Mouse (Mus musculus) intestine, postnatal 0 days (tissue): Measurements from ENCODE around the gene Ceacam16. TPM values are rescaled to one million over a fixed set of nuclear protein-coding genes. Genes with fewer than 3 reads are reported as not detected.

Source experiments
- ATAC-seq: fragments of 200-750 bp; cut with Nextera tagmentation; 2 replicates; pipeline ENCODE4 v1.8.0; 2017; ENCODE audit warnings: mild to moderate bottlenecking, moderate TSS enrichment, moderate library complexity
- H3K27ac ChIP-seq: fragments of 300-500 bp; sonication (generic); 2 replicates; pipeline ENCODE4 v1.5.1; 2014; ENCODE audit warnings: mild to moderate bottlenecking, low read depth, low read length, moderate library complexity
- H3K27me3 ChIP-seq: fragments of 300-500 bp; sonication (generic); replicated peaks from 2 replicates; pipeline ENCODE4 v1.6.1; 2014; ENCODE audit warnings: low read length, mixed read lengths; ENCODE audit not compliant: control insufficient read depth, insufficient read depth
- H3K36me3 ChIP-seq: fragments of 300-500 bp; sonication (generic); 2 replicates; pipeline ENCODE4 v1.6.1; 2014; ENCODE audit warnings: mild to moderate bottlenecking, moderate library complexity; ENCODE audit not compliant: control insufficient read depth, insufficient read depth
- H3K4me1 ChIP-seq: fragments of 300-500 bp; sonication (generic); replicated peaks from 2 replicates; pipeline ENCODE4 v1.6.1; 2014; ENCODE audit warnings: antibody characterized with exemption, low read length, mixed read lengths; ENCODE audit not compliant: control insufficient read depth, insufficient read depth
- H3K4me2 ChIP-seq: fragments of 300-500 bp; sonication (generic); replicated peaks from 2 replicates; pipeline ENCODE4 v1.6.1; 2014; ENCODE audit warnings: low read depth, mild to moderate bottlenecking, moderate library complexity
- H3K4me3 ChIP-seq: fragments of 300-500 bp; sonication (generic); 2 replicates; pipeline ENCODE4 v1.5.1; 2014; ENCODE audit warnings: low read depth, low read length
- H3K9ac ChIP-seq: fragments of 300-500 bp; sonication (generic); 2 replicates; pipeline ENCODE4 v1.6.1; 2014; ENCODE audit warnings: mild to moderate bottlenecking, low read depth, low read length
- H3K9me3 ChIP-seq: fragments of 300-500 bp; sonication (generic); 2 replicates; pipeline ENCODE4 v1.6.1; 2016; ENCODE audit warnings: mixed run types; ENCODE audit not compliant: control insufficient read depth
- CTCF ChIP-seq: sonication (generic); IDR thresholded peaks from 2 replicates; pipeline ENCODE4 v1.5.1; 2016; ENCODE audit warnings: low read depth, mild to moderate bottlenecking, control low read depth, antibody characterized with exemption, moderate library complexity
- WGBS: fragments of 180-500 bp; shearing (Covaris S2); extraction: QIAGEN DNeasy Blood & Tissue Kit; methylation state at CpG from one replicate; pipeline ENCODE4 v1.1.7; 2014; 5-methylcytosine and 5-hydroxymethylcytosine counted together
- polyA plus RNA-seq: library from polyadenylated mRNA; unstranded; fragments of >200 nt; fragmentation: Nextera tagmentation; extraction: Ambion mirVana; gene quantifications from 2 replicates; pipeline ENCODE4 v1.2.1, GENCODE M21; 2015

The Ceacam16 gene
- polyA plus RNA-seq, 1 experiment from 2014 or later: not detected

- peak overlapping the region; percentile 39 for H3K4me2 ChIP-seq
- peak overlapping the region; percentile 47; the same call in 1 of the 2 replicates for H3K27ac ChIP-seq
- 38% methylated on average over 13 of the region's 13 CpGs for WGBS
- H3K9ac ChIP-seq: no peak overlapping the region
- peak; percentile 50 for ATAC-seq
- no peaks in the 10 kb centered on the region for H3K9me3 ChIP-seq
- H3K36me3 ChIP-seq: no peaks in the 10 kb centered on the region
- peak; percentile 86 for TF ChIP-seq CTCF
- H3K4me1 ChIP-seq: 0 out of 2 replicates have a peak, but pooled peaks cover 2% of the 10 kb centered on the region
- no peak overlapping the region for H3K4me3 ChIP-seq
- H3K27me3 ChIP-seq: no peaks in the 10 kb centered on the region
These were observed 15.0 kb upstream of the Ceacam16 start for GRCm38 (mm10) chr7:19875948-19876682.

GRCm38 (mm10) chr7:19871943-19872601 is 11.0 kb upstream of the Ceacam16 start:
- no peaks in the 10 kb centered on the region for H3K36me3 ChIP-seq
- TF ChIP-seq CTCF: peak; percentile 77

GRCm38 (mm10) chr7:19871137-19871621 is 10.1 kb upstream of the Ceacam16 start:
- WGBS: 62% methylated on average over 10 of the region's 10 CpGs
- H3K4me3 ChIP-seq: no peak overlapping the region
- TF ChIP-seq CTCF: no peak
- H3K9ac ChIP-seq: no peak overlapping the region
- no peaks in the 10 kb centered on the region for H3K9me3 ChIP-seq
- no peaks in the 10 kb centered on the region for H3K36me3 ChIP-seq
- no peak overlapping the region for H3K27ac ChIP-seq
- no peak for ATAC-seq
- no peaks in the 10 kb centered on the region for H3K4me1 ChIP-seq
- H3K4me2 ChIP-seq: no peak overlapping the region
- H3K27me3 ChIP-seq: no peaks in the 10 kb centered on the region

More at GRCm38 (mm10) chr7:19871943-19872601, 11.0 kb upstream of the Ceacam16 start:
- Histone ChIP-seq H3K4me1 (0 out of 2 replicates have a peak, but pooled peaks cover under 1% of the 10 kb centered on the region), H3K9ac (no peak overlapping the region), H3K27me3 (no peaks in the 10 kb centered on the region), H3K4me2 (no peak overlapping the region), H3K9me3 (no peaks in the 10 kb centered on the region), H3K27ac (no peak overlapping the region), H3K4me3 (no peak overlapping the region)
- no peak for ATAC-seq
- 45% methylated on average over 5 of the region's 5 CpGs for WGBS

- WGBS: 55% methylated on average over 16 of the region's 16 CpGs
- Histone ChIP-seq H3K27ac (0 out of 2 replicates have a peak overlapping the region, but pooled peaks have one; percentile 9), H3K9ac (no peak overlapping the region), H3K4me2 (no peak overlapping the region), H3K4me1 (no peaks in the 10 kb centered on the region), H3K27me3 (no peaks in the 10 kb centered on the region), H3K9me3 (no peaks in the 10 kb centered on the region), H3K36me3 (no peaks in the 10 kb centered on the region), H3K4me3 (no peak overlapping the region)
- ATAC-seq: peak; percentile 61
- TF ChIP-seq CTCF: no peak
These were observed 6.8 kb upstream of the Ceacam16 start for GRCm38 (mm10) chr7:19867751-19868399.

- 53% methylated on average over 6 of the region's 6 CpGs for WGBS
- H3K27me3 ChIP-seq: no peaks in the 10 kb centered on the region
- H3K36me3 ChIP-seq: no peaks in the 10 kb centered on the region
- no peak overlapping the region for H3K4me3 ChIP-seq
- H3K9me3 ChIP-seq: no peaks in the 10 kb centered on the region
- no peak for ATAC-seq
- H3K4me1 ChIP-seq: no peaks in the 10 kb centered on the region
- no peak overlapping the region for H3K9ac ChIP-seq
- H3K4me2 ChIP-seq: no peak overlapping the region
- H3K27ac ChIP-seq: peak overlapping the region; percentile 58
- no peak for TF ChIP-seq CTCF
These were observed 5.4 kb upstream of the Ceacam16 start for GRCm38 (mm10) chr7:19866490-19866889.
